Mouse (Mus musculus) gastrocnemius, adult 18-20 months (tissue): ENCODE results near the gene Ube2c. TPM values are rescaled to one million over a fixed set of nuclear protein-coding genes. Genes with fewer than 3 reads are reported as not detected.

Experiments
- DNase-seq: peaks from one replicate; pipeline ENCODE4 v3.0.0; 2021; ENCODE audit warnings: low spot score
- long read RNA-seq, 2 experiments: library from polyadenylated mRNA; stranded (forward); transcript quantifications; one replicate each; pipeline ENCODE4 v2.0.0; 2021
- total RNA-seq, 2 experiments: library from RNA; stranded (reverse); gene quantifications; 2 replicates each; pipeline ENCODE4 v1.2.3; 2021

Ube2c gene
- under 1 TPM; 0.41 to 0.50 TPM for total RNA-seq
- long read RNA-seq, experiment 1: 0 reads
- long read RNA-seq, experiment 2: 0 reads

GRCm38 (mm10) chr2:164769258-164770037 is at the start of gene Ube2c:
Gene Ube2c, plus strand, starts transcription at chr2:164769898.
- DNase-seq: peak; percentile 99

- no peak for DNase-seq
These were observed 46.4 kb upstream of the Ube2c start for GRCm38 (mm10) chr2:164723276-164723675.

DNA sequence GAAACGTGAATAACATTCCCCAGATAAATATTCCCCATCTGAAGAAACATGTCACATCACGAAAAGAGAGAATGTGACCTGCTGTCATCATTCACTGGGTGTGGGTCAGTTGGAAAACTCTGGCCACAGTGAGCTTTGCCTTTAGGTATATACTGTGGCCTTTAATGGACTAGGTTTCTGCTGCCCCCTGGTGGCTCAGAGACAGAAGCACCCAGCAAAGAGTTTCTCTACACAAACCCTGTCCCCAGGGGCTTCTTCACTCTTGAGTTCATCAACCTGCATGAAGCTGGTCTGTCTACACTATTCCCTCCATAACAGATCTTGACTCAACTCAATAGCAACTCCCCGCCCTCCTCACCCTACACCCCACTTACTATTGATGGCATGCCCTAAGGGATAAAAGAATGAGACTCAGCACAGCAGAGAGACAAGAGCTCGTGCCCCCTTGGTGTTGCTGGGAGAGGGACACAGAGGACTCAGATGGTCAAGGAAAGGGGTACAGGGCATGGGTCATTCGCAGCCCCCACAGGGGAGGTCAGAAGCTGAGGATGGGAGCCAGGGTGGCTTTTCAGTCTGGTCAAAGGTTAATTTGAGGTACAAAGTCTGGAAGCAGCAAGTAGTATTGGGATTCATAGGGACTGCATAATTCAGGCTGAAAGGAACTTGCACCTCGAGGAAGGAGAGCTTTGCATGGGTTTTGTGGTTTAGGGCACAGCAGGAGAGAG is 43.6 kb upstream of the Ube2c start:
- DNase-seq: peak; percentile 46

- DNase-seq: no peak
These were observed 38.0 kb upstream of the Ube2c start for GRCm38 (mm10) chr2:164731719-164732118.

DNA sequence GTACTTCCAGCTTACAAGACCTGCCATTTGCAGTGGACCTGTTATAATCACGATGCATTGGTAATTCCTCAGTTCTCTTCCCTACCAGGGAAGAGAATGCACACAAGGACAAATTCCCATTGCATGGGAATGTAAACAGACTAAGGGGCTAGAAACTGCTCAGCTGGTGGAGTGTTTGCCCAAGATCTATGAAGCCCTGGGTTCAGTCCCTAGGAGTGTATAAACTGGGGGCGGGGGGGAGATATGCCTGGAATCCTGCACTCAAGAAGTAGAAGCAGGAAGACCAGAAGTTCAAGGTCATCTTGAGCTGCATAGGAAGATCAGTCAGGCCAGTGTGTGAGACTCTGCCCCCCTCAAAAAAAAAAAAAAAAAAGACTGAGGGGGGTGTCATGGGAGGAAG is 36.4 kb upstream of the Ube2c start:
- DNase-seq: no peak

DNA sequence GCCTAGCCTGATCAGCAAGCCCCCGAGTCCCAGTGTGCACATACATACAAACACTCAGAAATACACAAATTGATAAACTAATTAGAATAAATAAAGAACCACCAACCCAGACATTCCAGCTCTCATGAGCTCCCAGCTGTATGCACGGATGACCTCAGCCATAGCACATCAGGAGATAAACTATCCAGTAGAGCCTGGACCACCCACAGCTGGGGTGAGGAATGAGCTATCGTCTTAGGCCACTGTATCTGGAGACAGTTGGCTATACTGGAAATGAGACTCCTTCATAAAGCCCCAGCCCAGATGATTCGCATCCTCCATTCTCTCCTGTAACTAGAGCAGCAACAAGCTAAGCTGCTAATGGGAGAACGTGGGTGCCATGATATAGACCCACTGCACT is 34.9 kb upstream of the Ube2c start:
- no peak for DNase-seq

GRCm38 (mm10) chr2:164735446-164735845 is 34.3 kb upstream of the Ube2c start:
- no peak for DNase-seq

DNA sequence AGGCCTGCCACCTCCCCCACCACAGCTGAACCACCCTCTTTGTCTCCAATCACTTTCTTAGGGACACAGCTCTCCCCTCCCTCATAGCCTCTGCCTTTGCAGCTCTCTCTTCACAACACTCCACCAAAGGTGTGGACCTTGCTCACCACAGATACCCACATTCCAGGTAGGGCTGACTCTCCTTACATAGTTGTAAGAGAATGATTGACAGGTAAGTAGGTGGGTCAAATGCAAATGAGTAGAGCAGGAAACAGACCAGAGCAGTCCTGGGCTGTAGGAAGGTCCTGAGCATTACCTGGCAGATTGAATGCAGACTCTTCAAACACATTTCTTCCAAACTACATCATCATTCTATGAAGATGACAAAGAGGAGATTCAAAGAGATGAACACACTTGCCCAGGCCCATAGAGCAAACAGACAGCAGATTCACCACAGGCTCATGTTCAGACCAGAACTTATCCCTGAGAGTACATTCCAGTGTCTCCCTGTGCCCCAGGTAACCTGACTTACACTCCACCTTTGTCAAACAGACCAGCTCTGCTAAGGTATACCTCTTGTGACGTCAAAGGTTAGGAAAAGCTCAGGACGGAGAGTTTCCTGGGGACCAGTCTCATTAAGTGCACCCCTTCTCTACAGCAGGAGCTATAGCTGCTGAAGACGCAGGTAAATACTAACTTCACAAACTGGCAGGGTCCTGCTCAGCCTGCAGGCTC is 32.2 kb upstream of the Ube2c start:
- DNase-seq: no peak

DNA sequence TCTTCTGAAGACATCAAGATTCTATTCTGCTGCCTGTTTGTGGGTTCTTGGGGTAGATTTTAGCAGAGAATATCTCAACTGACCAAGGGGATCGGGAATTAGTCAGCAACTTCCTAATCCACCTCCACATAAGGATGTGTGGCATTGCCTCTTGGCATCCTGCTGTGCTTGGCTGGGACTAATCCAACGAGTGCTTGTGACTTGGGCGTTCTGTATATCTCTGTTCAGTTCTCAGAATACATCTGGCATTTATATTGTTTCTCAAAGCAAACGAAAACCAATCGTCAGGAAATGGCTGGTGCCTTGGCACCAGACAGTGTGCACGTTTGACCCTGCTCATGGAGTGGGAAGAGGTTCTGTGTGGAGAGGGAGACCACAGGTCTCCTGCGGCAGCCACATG is 29.8 kb upstream of the Ube2c start:
- no peak for DNase-seq

DNA sequence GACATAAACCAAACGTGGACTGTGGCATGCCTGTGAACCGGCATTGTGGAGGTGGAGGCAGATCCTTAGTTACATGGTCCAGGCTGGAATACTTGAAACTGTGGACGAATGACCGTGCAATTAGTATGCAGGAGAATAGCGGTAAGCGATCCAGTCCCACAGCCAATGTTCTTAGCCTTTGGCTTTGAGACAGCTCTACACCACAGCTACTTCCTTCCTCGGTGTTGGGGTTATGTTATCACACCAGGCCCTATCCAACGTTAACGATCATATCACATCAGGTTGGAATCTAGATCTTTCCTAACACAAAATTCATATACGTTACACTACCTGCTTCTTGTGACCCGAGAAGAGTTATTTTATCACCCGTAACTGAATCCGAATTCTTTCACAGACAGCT is 24.7 kb upstream of the Ube2c start:
- DNase-seq: no peak

DNA sequence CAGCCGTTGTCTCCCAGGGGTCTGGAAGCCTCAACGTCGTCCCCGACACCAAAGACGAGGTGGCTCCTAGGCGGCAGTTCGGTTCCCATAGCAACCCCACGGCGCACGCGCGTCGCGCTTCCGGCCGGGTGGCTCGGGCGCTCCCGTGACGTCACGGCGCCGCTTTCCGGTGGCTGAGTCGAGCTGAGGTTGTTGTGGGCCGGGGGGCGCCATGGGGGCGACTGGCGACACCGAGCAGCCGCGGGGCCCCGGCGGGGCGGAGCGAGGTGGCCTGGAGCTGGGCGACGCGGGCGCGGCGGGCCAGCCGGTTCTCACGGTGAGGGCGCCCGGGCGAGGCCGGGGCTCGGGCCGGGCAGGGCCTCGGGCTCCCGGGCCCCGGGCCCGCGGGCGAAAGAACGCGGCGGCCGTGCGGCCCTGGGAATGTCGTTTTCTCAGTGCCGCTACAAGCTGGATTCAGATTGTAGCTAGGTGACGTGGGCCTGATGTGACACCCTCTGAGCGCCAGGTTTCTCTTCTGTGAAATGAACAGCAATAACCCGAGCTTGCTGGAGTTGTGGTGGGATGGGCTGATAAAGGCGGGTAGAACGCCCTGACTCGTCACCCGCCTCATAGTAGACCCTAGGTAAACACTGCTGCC is 23.7 kb upstream of the Ube2c start, which contains the start of the genes Wfdc3 and Dnttip1:
TSS of gene Wfdc3 (minus strand) at position 89 of the 637 bp plus-strand sequence.
TSS of gene Dnttip1 (plus strand) at position 141 of the 637 bp plus-strand sequence.
- DNase-seq: peak; percentile 91

DNA sequence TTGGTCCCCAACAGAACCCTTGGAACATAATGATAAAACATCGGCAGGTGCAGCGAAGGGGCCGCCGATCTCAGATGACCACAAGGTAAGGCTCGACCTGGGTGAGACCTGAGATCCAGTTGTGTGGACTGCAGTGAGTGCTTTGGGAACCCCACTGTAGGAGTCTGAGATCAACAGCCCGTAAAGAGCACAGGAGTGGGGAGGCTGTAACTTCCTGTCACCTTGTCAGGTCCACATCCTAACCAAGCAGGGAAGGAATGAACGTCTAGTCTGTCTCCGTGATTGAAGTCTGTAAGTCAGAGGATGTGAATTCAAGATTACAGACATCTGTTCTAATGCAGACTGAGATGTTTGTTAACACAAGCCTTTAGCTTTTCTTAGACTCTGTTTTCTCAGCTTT is 23.0 kb upstream of the Ube2c start:
- no peak for DNase-seq

DNA sequence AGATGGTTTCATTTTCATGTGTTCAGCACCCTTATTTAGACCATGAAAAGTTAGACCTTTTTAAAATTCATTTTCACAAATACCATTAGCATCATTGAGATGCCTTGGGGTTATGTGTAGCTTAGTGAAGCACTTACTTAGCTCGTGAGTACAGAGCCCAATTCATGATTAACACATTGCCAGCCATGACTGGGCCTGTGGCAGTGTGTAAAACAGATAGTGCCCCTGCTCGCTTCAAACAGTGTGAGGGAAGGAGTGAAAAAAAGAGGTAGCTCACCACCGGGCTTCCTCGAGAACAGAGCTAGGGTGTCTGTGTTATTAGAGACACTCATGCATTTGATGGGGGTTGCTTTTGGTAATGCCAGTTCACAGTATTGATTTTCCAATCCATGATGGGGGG is 21.5 kb upstream of the Ube2c start:
- DNase-seq: no peak

GRCm38 (mm10) chr2:164748991-164749390 is 20.7 kb upstream of the Ube2c start:
- DNase-seq: no peak

DNA sequence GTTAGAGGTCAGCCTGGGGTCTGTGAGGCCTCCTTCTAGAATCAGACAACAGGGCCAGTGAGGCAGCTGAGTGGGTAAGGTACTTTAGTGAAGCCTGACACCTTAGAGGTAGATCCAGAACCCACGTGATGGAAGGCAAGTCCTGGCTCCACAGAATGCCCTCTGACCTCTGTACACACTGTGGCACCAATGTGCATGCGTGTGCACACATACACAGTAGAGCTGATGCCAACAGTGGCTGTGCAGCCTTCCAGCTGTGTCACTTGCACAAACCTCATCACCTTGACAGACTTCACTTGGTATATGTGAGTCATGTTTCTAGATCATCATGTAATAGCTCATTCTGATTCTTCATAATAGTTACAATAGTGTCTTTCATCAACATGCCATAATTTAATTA is 17.2 kb upstream of the Ube2c start:
- DNase-seq: no peak

- no peak for DNase-seq
These were observed 15.6 kb upstream of the Ube2c start for GRCm38 (mm10) chr2:164754105-164754504.

DNA sequence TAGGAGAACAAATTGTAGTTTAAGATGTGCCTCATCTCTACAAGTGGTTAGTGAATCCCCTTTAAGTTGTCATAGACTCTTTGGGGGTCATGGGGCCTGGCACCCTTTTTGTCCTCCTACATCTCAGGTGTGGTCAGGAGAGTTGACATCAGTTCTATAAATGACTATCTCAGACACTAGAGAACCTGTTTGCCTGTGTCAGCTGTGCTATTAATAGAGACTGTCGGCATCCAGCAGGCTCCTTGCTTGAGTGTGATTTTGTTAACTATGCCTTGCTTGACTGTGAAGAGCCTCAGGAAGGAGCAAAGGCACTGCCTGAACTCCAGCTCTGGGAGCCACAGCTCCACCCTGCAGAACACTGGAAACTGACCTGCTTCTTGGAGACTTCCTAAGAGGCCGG is 14.9 kb upstream of the Ube2c start:
- DNase-seq: peak; percentile 74

- no peak for DNase-seq
These were observed 11.9 kb upstream of the Ube2c start for GRCm38 (mm10) chr2:164757841-164758240.

- no peak for DNase-seq
These were observed 11.0 kb upstream of the Ube2c start for GRCm38 (mm10) chr2:164758692-164759091.

DNA sequence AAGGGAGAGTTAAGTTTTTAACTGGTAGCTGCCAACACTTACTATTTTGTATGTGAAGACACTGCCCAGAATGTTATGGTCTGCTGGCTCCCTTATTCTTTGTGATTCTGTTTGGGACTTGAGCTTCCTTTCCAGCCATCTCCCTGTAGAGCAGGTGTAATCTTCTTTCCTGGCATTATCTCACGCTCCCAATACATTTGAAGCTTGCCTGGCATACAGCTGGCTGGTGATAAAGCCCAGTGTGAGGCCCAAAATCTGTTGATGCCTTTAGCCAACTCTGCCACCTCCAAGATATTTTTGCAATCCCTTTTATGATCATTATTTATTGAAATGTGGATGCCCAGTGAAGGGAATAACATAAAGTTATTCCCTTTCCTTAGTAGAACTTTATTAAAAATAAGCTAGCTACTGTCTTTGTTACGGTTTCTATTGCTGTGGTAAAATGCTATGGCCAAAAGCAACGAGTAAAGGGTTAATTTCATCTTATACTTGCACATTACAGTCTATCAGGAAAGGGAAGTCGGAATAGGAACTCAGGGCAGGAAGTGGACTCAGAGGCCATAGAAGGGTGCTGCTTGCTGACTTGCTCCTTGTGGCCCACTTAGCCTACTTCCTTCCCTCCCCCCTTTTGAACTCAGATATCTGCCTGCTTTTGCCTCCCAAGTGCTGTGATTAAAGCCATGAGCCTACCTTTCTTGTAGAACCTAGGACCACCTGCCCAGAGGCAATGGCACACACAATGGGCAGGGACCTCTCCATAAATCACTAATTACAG is 9.5 kb upstream of the Ube2c start:
- no peak for DNase-seq

- DNase-seq: no peak
These were observed 8.2 kb upstream of the Ube2c start for GRCm38 (mm10) chr2:164761502-164761901.
